8 mouse cellular contexts compared by ENCODE assay signal in the genomic region with DNA sequence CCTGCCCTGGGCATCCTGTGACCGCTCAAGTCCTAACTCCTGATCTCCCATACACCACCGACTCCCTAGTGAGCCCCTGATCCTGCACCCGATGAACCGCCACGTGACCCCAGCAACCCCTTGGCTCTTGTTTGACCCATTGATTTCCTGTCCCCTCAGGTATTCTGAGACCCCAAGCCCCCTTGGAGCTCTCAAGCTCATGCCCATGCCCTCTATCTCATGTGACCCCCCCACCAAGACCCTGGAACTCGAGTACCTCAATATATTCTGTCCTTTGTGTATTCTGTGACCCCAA. TPM values are rescaled to one million over a fixed set of nuclear protein-coding genes. Genes with fewer than 3 reads are reported as not detected.
DNase-seq lines count a peak whose midpoint lies in the region; ATAC-seq and TF ChIP-seq lines count a peak whose summit lies in the region.

No protein-coding gene starts in this region.

- peak overlapping the region; percentile 87 for H3K4me3 ChIP-seq in kidney, adult 2 months (ENCODE audit: insufficient read depth, low read depth, low read length)
- peak overlapping the region; percentile 88 to 92 for H3K4me3 ChIP-seq in MEL (ENCODE audit: control insufficient read depth in 1 of 2, insufficient read depth in 1 of 2, low read depth in 2 of 2, low read length in 2 of 2)
- peak overlapping the region; percentile 82 for H3K4me3 ChIP-seq in forebrain, embryonic 16.5 days (replicated peaks; ENCODE audit: low read length)
- peak overlapping the region; percentile 83 for H3K4me3 ChIP-seq in macrophage (ENCODE audit: inconsistent target)

- DNase-seq in kidney, adult 2 months = no peak
- DNase-seq in kidney, postnatal 25 days = no peak
- DNase-seq in MEL (ENCODE audit: low read depth, low spot score) = no peak
- no peak for DNase-seq in frontal cortex, postnatal 25 days (ENCODE audit: low spot score in 2 of 2)
- DNase-seq in thymus, postnatal 25 days = no peak
- DNase-seq in right cerebral cortex, postnatal 25 days = no peak

- TF ChIP-seq POLR2A in kidney, adult 2 months (IDR thresholded peaks at IDR 0.05; ENCODE audit: low read depth, low read length) = no peak
- no peak for TF ChIP-seq POLR2A in MEL (IDR thresholded peaks at IDR 0.05; ENCODE audit: control insufficient read depth in 1 of 2, insufficient read depth in 1 of 2, low read depth in 1 of 2, low read length in 2 of 2, poor library complexity in 1 of 2)

- 24% methylated on average over 6 of the region's 6 CpGs for WGBS in kidney, adult 2 months
- WGBS in forebrain, embryonic 16.5 days = 34% methylated on average over 6 of the region's 6 CpGs
- 21% methylated on average over 6 of the region's 6 CpGs for WGBS in macrophage (ENCODE audit: missing documents)

- TF ChIP-seq RAD21 in MEL (IDR thresholded peaks at IDR 0.05; ENCODE audit: low read depth, low read length) = no peak

- H3K9me3 ChIP-seq in MEL (replicated peaks; ENCODE audit: insufficient read depth, low read length) = no peaks in the 10 kb centered on the region
- no peaks in the 10 kb centered on the region for H3K9me3 ChIP-seq in forebrain, embryonic 16.5 days (ENCODE audit: control insufficient read depth, low read length)

- H3K9ac ChIP-seq in MEL (ENCODE audit: control insufficient read depth, low read depth, low read length, poor library complexity, severe bottlenecking) = peak overlapping the region; percentile 96
- peak overlapping the region; percentile 87 for H3K9ac ChIP-seq in forebrain, embryonic 16.5 days (replicated peaks; ENCODE audit: low read depth, low read length)

- H3K27me3 ChIP-seq in kidney, adult 2 months (replicated peaks; ENCODE audit: control insufficient read depth, insufficient read depth, low read length) = no peaks in the 10 kb centered on the region
- H3K27me3 ChIP-seq in MEL (ENCODE audit: control insufficient read depth in 1 of 2, insufficient read depth in 2 of 2, low read length in 2 of 2) = no peaks in the 10 kb centered on the region
- peaks cover 5% of the 10 kb centered on the region; the same call in 1 of the 2 replicates for H3K27me3 ChIP-seq in forebrain, embryonic 16.5 days (replicated peaks; ENCODE audit: control insufficient read depth, insufficient read depth, low read length)

- peaks cover 11% of the 10 kb centered on the region; the same call in 1 of the 2 replicates for H3K4me1 ChIP-seq in kidney, adult 2 months (ENCODE audit: control insufficient read depth, insufficient read depth, low read length)
- peaks cover 0 to 8% of the 10 kb centered on the region in 2 experiments; a peak in 3 of 4 replicates for H3K4me1 ChIP-seq in MEL (ENCODE audit: control insufficient read depth in 1 of 2, insufficient read depth in 2 of 2, low read length in 2 of 2)
- H3K4me1 ChIP-seq in forebrain, embryonic 16.5 days (replicated peaks; ENCODE audit: control insufficient read depth, insufficient read depth, low read length) = peaks cover 49% of the 10 kb centered on the region

- TF ChIP-seq CTCF in kidney, adult 2 months (conservative IDR thresholded peaks at IDR 0.05; ENCODE audit: insufficient read depth, insufficient read length, low read depth, low read length) = no peak
- no peak for TF ChIP-seq CTCF in MEL (IDR thresholded peaks at IDR 0.05 in 2 of 3, conservative IDR thresholded peaks at IDR 0.05 in 1 of 3; ENCODE audit: control insufficient read depth in 1 of 3, insufficient read depth in 1 of 3, low read depth in 2 of 3, low read length in 3 of 3, poor library complexity in 1 of 3, severe bottlenecking in 1 of 3)

- no peak for ATAC-seq in forebrain, embryonic 16.5 days

- peak overlapping the region; percentile 87 for H3K4me2 ChIP-seq in forebrain, embryonic 16.5 days (ENCODE audit: low read length)

- no peaks in the 10 kb centered on the region for H3K36me3 ChIP-seq in kidney, adult 2 months (ENCODE audit: control insufficient read depth, insufficient read depth, low read length)
- H3K36me3 ChIP-seq in MEL (ENCODE audit: control insufficient read depth in 1 of 2, insufficient read depth in 2 of 2, low read length in 2 of 2) (no peaks in the 10 kb centered on the region; a peak in 1 of 4 replicates), macrophage (ENCODE audit: inconsistent target) (peaks cover 6% of the 10 kb centered on the region; the same call in 1 of the 2 replicates)
- no peaks in the 10 kb centered on the region; the same call in 1 of the 2 replicates for H3K36me3 ChIP-seq in forebrain, embryonic 16.5 days (ENCODE audit: control insufficient read depth, insufficient read depth)

- H3K79me2 ChIP-seq in MEL (ENCODE audit: control insufficient read depth, insufficient read depth, low read length, poor library complexity) = peaks cover 29% of the 10 kb centered on the region
- peaks cover 57% of the 10 kb centered on the region for H3K79me2 ChIP-seq in macrophage (ENCODE audit: inconsistent target)

- H3K27ac ChIP-seq in kidney, adult 2 months (ENCODE audit: insufficient read depth, low read depth, low read length) = peak overlapping the region; percentile 30; the same call in 1 of the 2 replicates
- H3K27ac ChIP-seq in MEL (ENCODE audit: control insufficient read depth, low read depth, low read length) = peak overlapping the region; percentile 71
- H3K27ac ChIP-seq in forebrain, embryonic 16.5 days (ENCODE audit: low read length) = no peak overlapping the region
- H3K27ac ChIP-seq in macrophage = peak overlapping the region; percentile 67

- no peak for TF ChIP-seq EP300 in MEL (IDR thresholded peaks at IDR 0.05; ENCODE audit: low read depth in 1 of 2, low read length in 2 of 2)

TF ChIP-seq in MEL, 35 proteins besides CTCF, POLR2A, EP300 and RAD21 (continues in another document):
- TF ChIP-seq KAT2A (conservative IDR thresholded peaks at IDR 0.05; ENCODE audit: low read depth, low read length) = no peak

RNA-seq across cellular contexts. Expression of gene Ssbp4, which starts 1.1 kb away (rescaled TPM):
- polyA plus RNA-seq in kidney, adult 2 months (2012; rRNA removed) = 84.9 and 123 TPM in 2 replicates
- 80.2 and 84.9 TPM in 2 replicates for total RNA-seq in MEL (2012; rRNA removed)
- 100 to 1,000 TPM in 1 of 2 experiments, not detected in 1; 212 TPM for polyA plus RNA-seq in MEL (2012; ENCODE audit: insufficient read depth in 1 of 2, insufficient read length in 2 of 2, low read depth in 1 of 2, low replicate concordance in 2 of 2, missing spikeins in 1 of 2)
- 100 and 121 TPM in 2 replicates for polyA plus RNA-seq in forebrain, embryonic 16.5 days (2015; fragmentation: Nextera tagmentation; extraction: Ambion mirVana)
- 100 to 1,000 TPM in 19 of 26 experiments, 10 to 100 TPM in 7; 38.7 to 250 (median 142) TPM for total RNA-seq in macrophage (2018; cell fraction: chromatin; rRNA removed)
- total RNA-seq in macrophage (2018; cell fraction: cytosol; rRNA removed) = 100 to 1,000 TPM in 25 of 26 experiments, 10 to 100 TPM in 1; 92.7 to 165 (median 127) TPM
- total RNA-seq in macrophage (2018; cell fraction: nucleus; rRNA removed) = 100 to 1,000 TPM in 8 of 26 experiments, 10 to 100 TPM in 18; 37.5 to 190 (median 88.4) TPM
- 71.4 to 137 TPM (median 122 TPM) in 3 replicates for polyA plus RNA-seq in macrophage (2018)

RNA-seq across cellular contexts. Expression of gene Lrrc25, which starts 8.4 kb away (rescaled TPM):
- 3.2 and 3.5 TPM in 2 replicates for polyA plus RNA-seq in kidney, adult 2 months (2012; rRNA removed)
- total RNA-seq in MEL (2012; rRNA removed) = 0.20 and 0.39 TPM in 2 replicates
- polyA plus RNA-seq in MEL (2012; ENCODE audit: insufficient read depth in 1 of 2, insufficient read length in 2 of 2, low read depth in 1 of 2, low replicate concordance in 2 of 2, missing spikeins in 1 of 2) = 1 to 10 TPM in 1 of 2 experiments, not detected in 1; 1.1 TPM
- 0.61 and 1.1 TPM in 2 replicates for polyA plus RNA-seq in forebrain, embryonic 16.5 days (2015; fragmentation: Nextera tagmentation; extraction: Ambion mirVana)
- total RNA-seq in macrophage (2018; cell fraction: chromatin; rRNA removed) = 100 to 1,000 TPM in 7 of 26 experiments, 10 to 100 TPM in 19; 21.1 to 149 (median 77.4) TPM
- 100 to 1,000 TPM in 25 of 26 experiments, 10 to 100 TPM in 1; 89.3 to 365 (median 193) TPM for total RNA-seq in macrophage (2018; cell fraction: cytosol; rRNA removed)
- total RNA-seq in macrophage (2018; cell fraction: nucleus; rRNA removed) = 100 to 1,000 TPM in 23 of 26 experiments, 10 to 100 TPM in 3; 63.8 to 384 (median 181) TPM
- 104 to 230 TPM (median 156 TPM) in 3 replicates for polyA plus RNA-seq in macrophage (2018)

RNA-seq across cellular contexts. Expression of gene Isyna1, which starts 13.4 kb away (rescaled TPM):
- 127 and 159 TPM in 2 replicates for polyA plus RNA-seq in kidney, adult 2 months (2012; rRNA removed)
- total RNA-seq in MEL (2012; rRNA removed) = 84.1 and 90.9 TPM in 2 replicates
- 100 to 1,000 TPM in 1 of 2 experiments, not detected in 1; 189 TPM for polyA plus RNA-seq in MEL (2012; ENCODE audit: insufficient read depth in 1 of 2, insufficient read length in 2 of 2, low read depth in 1 of 2, low replicate concordance in 2 of 2, missing spikeins in 1 of 2)
- polyA plus RNA-seq in forebrain, embryonic 16.5 days (2015; fragmentation: Nextera tagmentation; extraction: Ambion mirVana) = 116 and 141 TPM in 2 replicates
- 10 to 100 TPM; 19.3 to 81.9 (median 38.6) TPM for total RNA-seq in macrophage (2018; cell fraction: chromatin; rRNA removed)
- total RNA-seq in macrophage (2018; cell fraction: cytosol; rRNA removed) = 10 to 100 TPM; 19.1 to 42.3 (median 27.0) TPM
- 10 to 100 TPM; 14.3 to 82.7 (median 33.5) TPM for total RNA-seq in macrophage (2018; cell fraction: nucleus; rRNA removed)
- 26.5 to 53.2 TPM (median 51.1 TPM) in 3 replicates for polyA plus RNA-seq in macrophage (2018)

RNA-seq across cellular contexts. Expression of gene Gdf15, which starts 24.7 kb away (rescaled TPM):
- 11.2 and 17.8 TPM in 2 replicates for polyA plus RNA-seq in kidney, adult 2 months (2012; rRNA removed)
- 0.15 and 1.8 TPM in 2 replicates for total RNA-seq in MEL (2012; rRNA removed)
- polyA plus RNA-seq in MEL (2012; ENCODE audit: insufficient read depth in 1 of 2, insufficient read length in 2 of 2, low read depth in 1 of 2, low replicate concordance in 2 of 2, missing spikeins in 1 of 2) = under 1 TPM in 1 of 2 experiments, not detected in 1; 0.63 TPM
- 0.20 TPM in 1 of 2 replicates, not detected in the other for polyA plus RNA-seq in forebrain, embryonic 16.5 days (2015; fragmentation: Nextera tagmentation; extraction: Ambion mirVana)
- total RNA-seq in macrophage (2018; cell fraction: chromatin; rRNA removed) = 100 to 1,000 TPM in 12 of 26 experiments, 10 to 100 TPM in 13, 1 to 10 TPM in 1; 7.8 to 467 (median 92.6) TPM
- 1,000 to 10,000 TPM in 6 of 26 experiments, 100 to 1,000 TPM in 15, 10 to 100 TPM in 5; 69.9 to 1,947 (median 332) TPM for total RNA-seq in macrophage (2018; cell fraction: cytosol; rRNA removed)
- total RNA-seq in macrophage (2018; cell fraction: nucleus; rRNA removed) = 1,000 to 10,000 TPM in 7 of 26 experiments, 100 to 1,000 TPM in 16, 10 to 100 TPM in 3; 89.0 to 1,533 (median 505) TPM
- polyA plus RNA-seq in macrophage (2018) = 24.3 to 124 TPM (median 74.3 TPM) in 3 replicates

RNA-seq across cellular contexts. Expression of gene Pgpep1, which starts 52.6 kb away (rescaled TPM):
- 296 TPM in 2 replicates for polyA plus RNA-seq in kidney, adult 2 months (2012; rRNA removed)
- 12.6 and 13.7 TPM in 2 replicates for total RNA-seq in MEL (2012; rRNA removed)
- polyA plus RNA-seq in MEL (2012; ENCODE audit: insufficient read depth in 1 of 2, insufficient read length in 2 of 2, low read depth in 1 of 2, low replicate concordance in 2 of 2, missing spikeins in 1 of 2) (10 to 100 TPM in 1 of 2 experiments, not detected in 1; 19.5 TPM), macrophage (2018) (19.1 to 57.8 TPM (median 24.3 TPM) in 3 replicates)
- polyA plus RNA-seq in forebrain, embryonic 16.5 days (2015; fragmentation: Nextera tagmentation; extraction: Ambion mirVana) = 60.3 and 65.7 TPM in 2 replicates
- 10 to 100 TPM in 25 of 26 experiments, 1 to 10 TPM in 1; 8.5 to 30.1 (median 21.1) TPM for total RNA-seq in macrophage (2018; cell fraction: chromatin; rRNA removed)
- total RNA-seq in macrophage (2018; cell fraction: cytosol; rRNA removed) = 10 to 100 TPM; 19.1 to 38.4 (median 30.7) TPM
- total RNA-seq in macrophage (2018; cell fraction: nucleus; rRNA removed) = 10 to 100 TPM; 12.7 to 46.1 (median 25.0) TPM

Comparison
In these comparisons a context has a peak if more than half of its experiments do, and no peak if none do; other contexts are left out.
1. RNA of gene Lrrc25, which starts 8.4 kb away (polyA plus RNA-seq): 104 to 230 TPM in macrophage; 3.2 to 3.5 TPM in kidney, adult 2 months, 1.1 TPM in MEL and 0.61 to 1.1 TPM in forebrain, embryonic 16.5 days; every median in the first group is over 10 times any median in the second.
2. Peak in every context shown above with its lines, with median percentiles within 50 percentile points of each other: H3K4me3 ChIP-seq.